ENCODE assay signal across 29 mouse cellular contexts in the genomic region with DNA sequence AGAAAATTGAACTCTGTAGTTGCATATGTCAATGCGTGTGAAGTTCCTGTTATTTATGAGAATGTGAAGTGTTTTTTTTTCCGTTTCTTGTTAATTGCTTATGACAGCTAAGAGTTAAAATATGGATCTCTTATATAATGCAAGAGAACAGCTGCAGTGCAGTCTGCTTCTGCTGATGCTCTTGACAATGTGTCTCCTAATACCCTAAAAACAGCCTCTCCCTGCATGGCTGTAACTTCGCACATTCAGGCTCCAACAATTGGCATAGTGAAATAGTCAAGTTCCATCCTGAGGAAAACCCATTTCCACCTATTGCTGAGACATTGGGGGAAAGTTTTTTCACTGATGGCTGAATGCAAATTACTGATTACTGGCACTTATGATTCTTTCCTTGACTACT.
A peak's percentile ranks its signal among the peaks of the same experiment; 100 is the strongest.
DNase-seq lines count a peak whose midpoint lies in the region; TF ChIP-seq lines count a peak whose summit lies in the region.
"Had no signal": no experiment of that assay in that cellular context is flagged by ENCODE, and none has a peak within 500 bp of the region (broad histone marks: within the 10 kb centered on the region; RNA-seq: fewer than 3 reads in every experiment).

No protein-coding gene starts in this region.

- TF ChIP-seq CTCF in layer of hippocampus, adult 2 months (conservative IDR thresholded peaks at IDR 0.05) = no peak

- H3K27ac ChIP-seq in layer of hippocampus, adult 2 months = no peak overlapping the region
- H3K27ac ChIP-seq: forebrain, embryonic 13.5 days; heart, embryonic 13.5 days; hindbrain, embryonic 14.5 days; liver, embryonic 14.5 days; macrophage; midbrain, embryonic 13.5 days; neural tube, embryonic 13.5 days; stomach, postnatal 0 days had no signal

- H3K4me3 ChIP-seq in layer of hippocampus, adult 2 months = no peak overlapping the region
- H3K4me3 ChIP-seq: forebrain, embryonic 13.5 days; heart, embryonic 13.5 days; midbrain, embryonic 13.5 days; neural tube, embryonic 13.5 days had no signal

- intact Hi-C loops in left cerebral cortex, postnatal 25 days (cut with DNase I) = no loop called here

- DNase-seq in layer of hippocampus, adult 2 months (ENCODE audit: low spot score in 2 of 2) = peak; percentile 22 to 41
- DNase-seq in layer of hippocampus, postnatal 36 days = no peak
- DNase-seq in left cerebral cortex, postnatal 25 days (ENCODE audit: low spot score in 2 of 2) = peak; percentile 1 to 28
- no peak for DNase-seq in left cerebral cortex, adult 18-20 months (ENCODE audit: low spot score in 2 of 2)
- DNase-seq in frontal cortex, postnatal 36 days (ENCODE audit: low spot score in 2 of 2) = peak; percentile 2 to 19
- no peak for DNase-seq in embryo, embryonic 10.5 days (ENCODE audit: low spot score)
- no peak for DNase-seq in kidney, postnatal 10 days
- DNase-seq: adrenal gland, adult 2 months; adrenal gland, postnatal 36 days; cerebellum, adult 8-10 months; cerebellum, postnatal 25 days; gastrocnemius, postnatal 10 days; heart, postnatal 10 days; kidney, adult 9 months; kidney, postnatal 14 days; liver; lung, adult 2 months; lung, postnatal 10 days; right cerebral cortex, postnatal 4 days; thymus, adult 2 months; thymus, postnatal 36 days had no signal

Comparison
In these comparisons a context has a peak if more than half of its experiments do, and no peak if none do; other contexts are left out.
1. DNase-seq: peak in layer of hippocampus, adult 2 months (2 of 2), left cerebral cortex, postnatal 25 days (2 of 2) and frontal cortex, postnatal 36 days (2 of 2); none in layer of hippocampus, postnatal 36 days (0 of 2), left cerebral cortex, adult 18-20 months (0 of 2), embryo, embryonic 10.5 days (single experiment) and kidney, postnatal 10 days (single experiment).